Mouse (Mus musculus): ENCODE data around the gene Olfr283.
A peak's percentile ranks its signal among the peaks of the same experiment; 100 is the strongest.
"Not testable (repeated sequence)": the region's sequence is repeated elsewhere in the genome, so short reads cannot be mapped to it uniquely, and the experiment has no call there.

Olfr283 gene

GRCm38 (mm10) chr15:98380846-98381245 is at the start of gene Olfr283:
Gene Olfr283 (minus strand): TSS chr15:98380946.
- no peak for DNase-seq

GRCm38 (mm10) chr15:98425188-98425587 is 44.4 kb upstream of the Olfr283 start:
- no peak for DNase-seq

GRCm38 (mm10) chr15:98424753-98425152 is 44.0 kb upstream of the Olfr283 start:
- no peak for DNase-seq

GRCm38 (mm10) chr15:98424326-98424725 is 43.6 kb upstream of the Olfr283 start:
- DNase-seq: no peak

- no peak for DNase-seq
Observed at GRCm38 (mm10) chr15:98420897-98421296, 40.2 kb upstream of the Olfr283 start.

- no peak for DNase-seq
Observed at GRCm38 (mm10) chr15:98418096-98418495, 37.4 kb upstream of the Olfr283 start.

GRCm38 (mm10) chr15:98417285-98417684 is 36.5 kb upstream of the Olfr283 start:
- peak; percentile 11 for DNase-seq

- not testable (repeated sequence) for DNase-seq
Observed at GRCm38 (mm10) chr15:98416802-98417201, 36.1 kb upstream of the Olfr283 start.

GRCm38 (mm10) chr15:98415996-98416395 is 35.2 kb upstream of the Olfr283 start:
- DNase-seq: no peak

- no peak for DNase-seq
Observed at GRCm38 (mm10) chr15:98410249-98410648, 29.5 kb upstream of the Olfr283 start.

GRCm38 (mm10) chr15:98409635-98410034 is 28.9 kb upstream of the Olfr283 start:
- no peak for DNase-seq

- peak; percentile 42 for DNase-seq
Observed at GRCm38 (mm10) chr15:98408406-98409060, 27.8 kb upstream of the Olfr283 start.

GRCm38 (mm10) chr15:98402356-98402755 is 21.6 kb upstream of the Olfr283 start:
- no peak for DNase-seq

GRCm38 (mm10) chr15:98397136-98397535 is 16.4 kb upstream of the Olfr283 start:
- DNase-seq: no peak

GRCm38 (mm10) chr15:98391903-98392187 is 11.1 kb upstream of the Olfr283 start:
- DNase-seq: peak; percentile 3

GRCm38 (mm10) chr15:98391081-98391902 is 10.5 kb upstream of the Olfr283 start:
- peak; percentile 0 for DNase-seq

- peak; percentile 77 for DNase-seq
Observed at GRCm38 (mm10) chr15:98389796-98390195, 9.1 kb upstream of the Olfr283 start.

GRCm38 (mm10) chr15:98387621-98388020 is 6.9 kb upstream of the Olfr283 start:
- peak; percentile 1 for DNase-seq

GRCm38 (mm10) chr15:98378209-98378608 is 2.5 kb downstream of the Olfr283 start:
- no peak for DNase-seq

GRCm38 (mm10) chr15:98340887-98341286 is 39.9 kb downstream of the Olfr283 start, which contains the start of gene Olfr284:
Gene Olfr284 (minus strand): TSS chr15:98340987.
- no peak for DNase-seq
